Mouse (Mus musculus) intestine, postnatal 0 days (tissue): Measurements from ENCODE around the gene Ccdc106. TPM values are rescaled to one million over a fixed set of nuclear protein-coding genes. Genes with fewer than 3 reads are reported as not detected.

Source experiments
- ATAC-seq: fragments of 200-750 bp; cut with Nextera tagmentation; 2 replicates; pipeline ENCODE4 v1.8.0; 2017; ENCODE audit warnings: mild to moderate bottlenecking, moderate TSS enrichment, moderate library complexity
- H3K27ac ChIP-seq: fragments of 300-500 bp; sonication (generic); 2 replicates; pipeline ENCODE4 v1.5.1; 2014; ENCODE audit warnings: mild to moderate bottlenecking, low read depth, low read length, moderate library complexity
- H3K27me3 ChIP-seq: fragments of 300-500 bp; sonication (generic); replicated peaks from 2 replicates; pipeline ENCODE4 v1.6.1; 2014; ENCODE audit warnings: low read length, mixed read lengths; ENCODE audit not compliant: control insufficient read depth, insufficient read depth
- H3K36me3 ChIP-seq: fragments of 300-500 bp; sonication (generic); 2 replicates; pipeline ENCODE4 v1.6.1; 2014; ENCODE audit warnings: mild to moderate bottlenecking, moderate library complexity; ENCODE audit not compliant: control insufficient read depth, insufficient read depth
- H3K4me1 ChIP-seq: fragments of 300-500 bp; sonication (generic); replicated peaks from 2 replicates; pipeline ENCODE4 v1.6.1; 2014; ENCODE audit warnings: antibody characterized with exemption, low read length, mixed read lengths; ENCODE audit not compliant: control insufficient read depth, insufficient read depth
- H3K4me2 ChIP-seq: fragments of 300-500 bp; sonication (generic); replicated peaks from 2 replicates; pipeline ENCODE4 v1.6.1; 2014; ENCODE audit warnings: low read depth, mild to moderate bottlenecking, moderate library complexity
- H3K4me3 ChIP-seq: fragments of 300-500 bp; sonication (generic); 2 replicates; pipeline ENCODE4 v1.5.1; 2014; ENCODE audit warnings: low read depth, low read length
- H3K9ac ChIP-seq: fragments of 300-500 bp; sonication (generic); 2 replicates; pipeline ENCODE4 v1.6.1; 2014; ENCODE audit warnings: mild to moderate bottlenecking, low read depth, low read length
- H3K9me3 ChIP-seq: fragments of 300-500 bp; sonication (generic); 2 replicates; pipeline ENCODE4 v1.6.1; 2016; ENCODE audit warnings: mixed run types; ENCODE audit not compliant: control insufficient read depth
- CTCF ChIP-seq: sonication (generic); IDR thresholded peaks from 2 replicates; pipeline ENCODE4 v1.5.1; 2016; ENCODE audit warnings: low read depth, mild to moderate bottlenecking, control low read depth, antibody characterized with exemption, moderate library complexity
- WGBS: fragments of 180-500 bp; shearing (Covaris S2); extraction: QIAGEN DNeasy Blood & Tissue Kit; methylation state at CpG from one replicate; pipeline ENCODE4 v1.1.7; 2014; 5-methylcytosine and 5-hydroxymethylcytosine counted together
- polyA plus RNA-seq: library from polyadenylated mRNA; unstranded; fragments of >200 nt; fragmentation: Nextera tagmentation; extraction: Ambion mirVana; gene quantifications from 2 replicates; pipeline ENCODE4 v1.2.1, GENCODE M21; 2015

The Ccdc106 gene
- polyA plus RNA-seq, 1 experiment from 2014 or later = 8.8 TPM

DNA sequence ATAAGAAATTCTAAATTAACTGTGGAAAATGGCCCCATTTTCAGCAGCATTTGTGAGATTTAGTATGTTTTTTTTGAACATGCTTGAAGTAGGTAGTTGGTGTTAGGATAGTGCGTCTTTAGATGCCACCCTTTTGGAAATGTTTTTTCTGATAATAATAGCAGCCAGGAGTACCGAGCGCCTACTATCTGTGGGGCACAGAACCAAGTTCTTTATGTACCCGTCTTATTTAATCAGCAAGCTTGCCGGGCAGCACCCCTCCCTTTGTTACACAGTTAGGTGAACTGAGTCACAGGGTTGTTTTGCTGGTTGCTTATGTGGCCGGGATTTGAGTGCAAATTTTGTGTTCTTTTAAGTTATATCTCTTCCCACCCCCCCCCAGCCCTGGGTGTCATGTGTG, 60.9 kb downstream of the Ccdc106 start:
- no peaks in the 10 kb centered on the region for H3K9me3 ChIP-seq
- H3K4me3 ChIP-seq = peak overlapping the region; percentile 95
- peak; percentile 29 for TF ChIP-seq CTCF
- no peaks in the 10 kb centered on the region for H3K4me1 ChIP-seq
- peak overlapping the region; percentile 98 for H3K9ac ChIP-seq
- WGBS = 31% methylated on average over 6 of the region's 6 CpGs
- ATAC-seq = no peak
- peak overlapping the region; percentile 75 for H3K4me2 ChIP-seq
- peaks cover 32% of the 10 kb centered on the region for H3K36me3 ChIP-seq
- H3K27ac ChIP-seq = peak overlapping the region; percentile 99
- no peaks in the 10 kb centered on the region for H3K27me3 ChIP-seq

- no peak for TF ChIP-seq CTCF
- H3K27me3 ChIP-seq = no peaks in the 10 kb centered on the region
- H3K9me3 ChIP-seq = no peaks in the 10 kb centered on the region
- H3K9ac ChIP-seq = peak overlapping the region; percentile 98; the same call in 1 of the 2 replicates
- H3K4me3 ChIP-seq = peak overlapping the region; percentile 95; the same call in 1 of the 2 replicates
- peaks cover 25% of the 10 kb centered on the region for H3K36me3 ChIP-seq
- 57% methylated on average over 2 of the region's 2 CpGs for WGBS
- H3K4me1 ChIP-seq = peaks cover 2% of the 10 kb centered on the region; the same call in 1 of the 2 replicates
- peak overlapping the region; percentile 75 for H3K4me2 ChIP-seq
- peak overlapping the region; percentile 99 for H3K27ac ChIP-seq
- peak; percentile 44 for ATAC-seq
Observed at GRCm38 (mm10) chr7:5081939-5082338, 61.6 kb downstream of the Ccdc106 start.

DNA sequence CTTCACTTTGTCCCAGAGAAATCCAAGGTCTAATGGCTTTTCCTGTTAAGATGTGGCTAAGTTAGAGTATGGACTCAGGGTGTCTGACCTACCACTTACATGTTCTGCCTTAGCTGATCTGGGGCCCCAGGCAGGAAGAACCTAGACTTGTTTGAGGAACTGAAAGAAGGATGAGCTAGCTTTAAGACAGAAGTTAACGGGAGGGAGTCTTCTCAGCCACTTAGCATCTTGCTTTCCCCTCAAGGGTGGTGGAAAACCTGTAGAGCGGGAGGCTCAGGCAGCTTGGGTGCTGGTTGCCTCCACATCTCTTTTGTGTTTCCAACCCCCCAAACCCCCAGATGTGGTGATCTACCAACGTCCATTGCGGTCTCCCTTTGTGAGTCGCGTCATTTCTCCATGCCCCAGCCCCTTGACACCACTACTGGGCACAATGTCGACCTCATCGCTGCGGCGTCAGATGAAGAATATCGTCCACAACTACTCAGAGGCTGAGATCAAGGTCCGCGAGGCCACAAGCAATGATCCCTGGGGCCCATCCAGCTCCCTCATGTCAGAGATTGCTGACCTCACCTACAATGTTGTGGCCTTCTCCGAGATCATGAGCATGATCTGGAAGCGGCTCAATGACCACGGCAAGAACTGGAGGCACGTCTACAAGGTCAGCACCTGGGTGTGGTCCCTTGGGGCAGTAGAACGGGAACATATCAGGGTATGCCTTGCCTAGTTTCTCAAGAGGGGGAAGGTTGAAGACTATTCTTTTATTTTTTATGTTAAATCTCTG, 63.2 kb downstream of the Ccdc106 start:
- H3K27me3 ChIP-seq = no peaks in the 10 kb centered on the region
- H3K27ac ChIP-seq = peak overlapping the region; percentile 99
- H3K4me1 ChIP-seq = peaks cover 5% of the 10 kb centered on the region; the same call in 1 of the 2 replicates
- peak; percentile 58 for ATAC-seq
- H3K4me2 ChIP-seq = peak overlapping the region; percentile 39
- WGBS = 63% methylated on average over 18 of the region's 18 CpGs
- peaks cover 12% of the 10 kb centered on the region for H3K36me3 ChIP-seq
- no peak overlapping the region for H3K4me3 ChIP-seq
- H3K9me3 ChIP-seq = no peaks in the 10 kb centered on the region
- TF ChIP-seq CTCF = no peak
- H3K9ac ChIP-seq = 0 out of 2 replicates have a peak overlapping the region, but pooled peaks have one; percentile 13

GRCm38 (mm10) chr7:5085512-5085911, 65.2 kb downstream of the Ccdc106 start:
- no peak for TF ChIP-seq CTCF
- ATAC-seq = no peak
- H3K9me3 ChIP-seq = no peaks in the 10 kb centered on the region
- H3K4me3 ChIP-seq = no peak overlapping the region
- peak overlapping the region; percentile 38; the same call in 1 of the 2 replicates for H3K9ac ChIP-seq
- peak overlapping the region; percentile 55 for H3K27ac ChIP-seq
- H3K4me2 ChIP-seq = no peak overlapping the region
- H3K27me3 ChIP-seq = no peaks in the 10 kb centered on the region
- peaks cover 17% of the 10 kb centered on the region for H3K36me3 ChIP-seq
- H3K4me1 ChIP-seq = peaks cover 9% of the 10 kb centered on the region; the same call in 1 of the 2 replicates
- 94% methylated on average over 1 of the region's 1 CpGs for WGBS

DNA sequence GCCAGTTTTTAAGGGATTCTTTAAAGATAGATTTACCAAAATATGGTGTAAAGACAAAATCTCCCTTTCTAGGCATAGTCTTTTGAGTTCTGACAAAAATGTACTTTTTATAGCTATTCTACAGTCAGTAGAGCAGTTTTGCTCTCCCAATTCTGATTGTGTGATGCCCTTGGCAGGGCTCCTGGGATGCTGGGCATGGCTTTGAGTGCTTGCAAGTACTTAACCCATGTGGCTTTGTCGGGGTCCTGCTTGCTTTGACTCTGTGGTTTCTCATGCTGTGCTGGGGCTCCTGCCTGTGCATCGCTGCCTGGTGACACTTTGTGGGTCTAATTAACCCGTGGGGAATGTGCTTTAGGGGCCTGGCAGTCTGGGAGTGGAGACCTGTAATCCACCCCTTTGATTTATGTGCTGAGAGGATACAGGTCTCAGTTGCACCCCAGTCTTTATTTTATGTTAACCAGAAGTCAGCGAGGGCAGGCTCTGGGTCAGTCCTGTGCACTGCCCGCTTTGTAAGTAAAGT, 66.6 kb downstream of the Ccdc106 start:
- 61% methylated on average over 5 of the region's 5 CpGs for WGBS
- peak overlapping the region; percentile 37 for H3K9ac ChIP-seq
- peaks cover 12% of the 10 kb centered on the region; the same call in 1 of the 2 replicates for H3K4me1 ChIP-seq
- no peak for TF ChIP-seq CTCF
- H3K36me3 ChIP-seq = peaks cover 32% of the 10 kb centered on the region
- H3K27me3 ChIP-seq = no peaks in the 10 kb centered on the region
- H3K9me3 ChIP-seq = no peaks in the 10 kb centered on the region
- no peak overlapping the region for H3K4me3 ChIP-seq
- peak overlapping the region; percentile 33; the same call in 1 of the 2 replicates for H3K4me2 ChIP-seq
- H3K27ac ChIP-seq = peak overlapping the region; percentile 77
- ATAC-seq = no peak

- Histone ChIP-seq H3K4me2 (peak overlapping the region; percentile 33; the same call in 1 of the 2 replicates), H3K36me3 (peaks cover 41% of the 10 kb centered on the region), H3K4me3 (no peak overlapping the region), H3K27me3 (no peaks in the 10 kb centered on the region), H3K27ac (peak overlapping the region; percentile 80), H3K9me3 (no peaks in the 10 kb centered on the region), H3K4me1 (peaks cover 14% of the 10 kb centered on the region; the same call in 1 of the 2 replicates), H3K9ac (no peak overlapping the region)
- peak; percentile 85 for ATAC-seq
- TF ChIP-seq CTCF = no peak
- WGBS = 27% methylated on average over 4 of the region's 4 CpGs
Observed at GRCm38 (mm10) chr7:5087886-5088285, 67.5 kb downstream of the Ccdc106 start.
